ENCODE assay signal across 8 mouse cellular contexts in genomic region chr13:21721757-21722372, GRCm38 (mm10). TPM values are rescaled to one million over a fixed set of nuclear protein-coding genes. Genes with fewer than 3 reads are reported as not detected.
DNase-seq lines count a peak whose midpoint lies in the region.

Hist1h2bm (plus strand) TSS chr13:21722044.

- peak; percentile 51 to 90 for DNase-seq in adrenal gland, adult (ENCODE audit: inconsistent age in 2 of 2, low spot score in 1 of 2)
- DNase-seq in embryo, embryonic 10 days (ENCODE audit: low spot score), result peak; percentile 96
- peak; percentile 22 for DNase-seq in gastrocnemius, postnatal 10 days
- DNase-seq in hindlimb bud, embryonic 11.5 days (ENCODE audit: extremely low spot score, low read depth, low spot score), result peak; percentile 98
- DNase-seq in left cerebral cortex, adult 18-20 months (ENCODE audit: low spot score in 2 of 2), result peak; percentile 54 to 55
- DNase-seq in lung, postnatal 36 days, result peak; percentile 85
- DNase-seq in retina, postnatal 1 day, result peak; percentile 97
- DNase-seq in urinary bladder, adult 18-20 months (ENCODE audit: low spot score in 2 of 2), result peak; percentile 42 to 47

RNA-seq across cellular contexts. Expression of gene Hist1h2bm, which starts in this region (rescaled TPM):
- 10 to 100 TPM; 50.7 to 68.7 TPM for total RNA-seq in gastrocnemius, postnatal 10 days (2021)
- total RNA-seq in left cerebral cortex, adult 18-20 months (2021), result 1 to 10 TPM; 2.7 to 2.9 TPM

Comparison
In these comparisons a context has a peak if more than half of its experiments do, and no peak if none do; other contexts are left out.
1. Peak in every context shown above with its lines: DNase-seq.
2. RNA of gene Hist1h2bm (total RNA-seq): 50.7 to 68.7 TPM in gastrocnemius, postnatal 10 days; 2.7 to 2.9 TPM in left cerebral cortex, adult 18-20 months; every median in the first group is over 10 times any median in the second.
3. DNase-seq: peak in every context shown above with its lines; median percentile 98 in hindlimb bud, embryonic 11.5 days; 97 in retina, postnatal 1 day; 96 in embryo, embryonic 10 days; 85 in lung, postnatal 36 days; 70 in adrenal gland, adult; 54 in left cerebral cortex, adult 18-20 months; 44 in urinary bladder, adult 18-20 months; 22 in gastrocnemius, postnatal 10 days.